ENCODE assay signal across 25 mouse cellular contexts in genomic region chr4:46586473-46586872, GRCm38 (mm10). TPM values are rescaled to one million over a fixed set of nuclear protein-coding genes. Genes with fewer than 3 reads are reported as not detected.
A peak's percentile ranks its signal among the peaks of the same experiment; 100 is the strongest.
DNase-seq lines count a peak whose midpoint lies in the region; ATAC-seq and TF ChIP-seq lines count a peak whose summit lies in the region.
"Had no signal": no experiment of that assay in that cellular context is flagged by ENCODE, and none has a peak within 500 bp of the region (broad histone marks: within the 10 kb centered on the region; RNA-seq: fewer than 3 reads in every experiment).

No protein-coding gene starts in this region.

- H3K79me2 ChIP-seq in CH12.LX (replicated peaks; ENCODE audit: control insufficient read depth, extremely low read depth, insufficient read depth, poor library complexity, severe bottlenecking), result peaks cover 65% of the 10 kb centered on the region

- DNase-seq in gastrocnemius, postnatal 4 days (ENCODE audit: low spot score in 2 of 2), result peak; percentile 3 to 5
- DNase-seq in gastrocnemius, postnatal 14 days, result no peak
- DNase-seq in kidney, postnatal 10 days, result peak; percentile 1
- no peak for DNase-seq in CH12.LX (ENCODE audit: extremely low read depth)
- DNase-seq: adrenal gland, postnatal 25 days; heart, postnatal 14 days; kidney, adult 9 months; kidney, postnatal 25 days; lung, embryonic 14.5 days; lung, postnatal 14 days; midbrain, embryonic 14.5 days; right cerebral cortex, postnatal 25 days; thymus, adult 2 months; thymus, postnatal 4 days had no signal

- no peak for TF ChIP-seq EP300 in CH12.LX (IDR thresholded peaks at IDR 0.05; ENCODE audit: low read length)

- in situ Hi-C loops in CH12.LX (cut with MboI; ENCODE audit: low pct_ligation_motif_present, low pct_unique_long_range_greater_than_20kb, low sequenced_read_pairs), result loop anchor here (5.0 kb wide), 1 partner anchor 39 kb away; no protein-coding TSS in a partner anchor

- TF ChIP-seq POLR2A in CH12.LX (IDR thresholded peaks at IDR 0.05; ENCODE audit: low read depth, low read length), result no peak

- no peak overlapping the region for H3K27ac ChIP-seq in kidney, embryonic 15.5 days
- peak overlapping the region; percentile 99 for H3K27ac ChIP-seq in CH12.LX (ENCODE audit: insufficient read depth, low read depth)
- H3K27ac ChIP-seq in intestine, embryonic 15.5 days, result peak overlapping the region; percentile 15; the same call in 1 of the 2 replicates
- H3K27ac ChIP-seq: embryonic facial prominence, embryonic 13.5 days; heart, embryonic 13.5 days; hindbrain, embryonic 13.5 days; left cerebral cortex, adult 2 months; limb, embryonic 12.5 days; liver, embryonic 15.5 days had no signal

- dilution Hi-C loops in CH12.LX (cut with MboI; ENCODE audit: extremely low pct_ligation_motif_present, extremely low pct_unique_long_range_greater_than_20kb, low sequenced_read_pairs), result no loop called here

- H3K4me2 ChIP-seq in kidney, embryonic 15.5 days, result no peak overlapping the region
- no peak overlapping the region; the same call in 1 of the 2 replicates for H3K4me2 ChIP-seq in CH12.LX (ENCODE audit: insufficient read depth, low read depth, poor library complexity, severe bottlenecking)
- no peak overlapping the region for H3K4me2 ChIP-seq in intestine, embryonic 15.5 days (replicated peaks)
- H3K4me2 ChIP-seq: embryonic facial prominence, embryonic 13.5 days; heart, embryonic 13.5 days; hindbrain, embryonic 13.5 days; limb, embryonic 12.5 days; liver, embryonic 15.5 days; lung, embryonic 14.5 days had no signal

- H3K4me1 ChIP-seq in kidney, embryonic 15.5 days, result peaks cover 22% of the 10 kb centered on the region
- H3K4me1 ChIP-seq in CH12.LX (ENCODE audit: control insufficient read depth in 1 of 2, insufficient read depth in 2 of 2), result peaks cover 49 to 80% of the 10 kb centered on the region in 2 experiments
- H3K4me1 ChIP-seq in intestine, embryonic 15.5 days (replicated peaks), result peaks cover 2% of the 10 kb centered on the region; the same call in 1 of the 2 replicates
- H3K4me1 ChIP-seq: hindbrain, embryonic 13.5 days; limb, embryonic 12.5 days had no signal

- no peak overlapping the region for H3K4me3 ChIP-seq in kidney, embryonic 15.5 days (replicated peaks)
- no peak overlapping the region for H3K4me3 ChIP-seq in CH12.LX (replicated peaks in 1 of 3; ENCODE audit: low read depth in 2 of 3, low read length in 2 of 3, poor library complexity in 1 of 3)
- no peak overlapping the region for H3K4me3 ChIP-seq in intestine, embryonic 15.5 days (replicated peaks)
- H3K4me3 ChIP-seq: embryonic facial prominence, embryonic 13.5 days; erythroblast, embryonic 14.5 days; heart, embryonic 13.5 days; hindbrain, embryonic 13.5 days; left cerebral cortex, adult 2 months; limb, embryonic 12.5 days; liver, embryonic 15.5 days had no signal

- no peaks in the 10 kb centered on the region for H3K27me3 ChIP-seq in kidney, embryonic 15.5 days
- H3K27me3 ChIP-seq in CH12.LX (replicated peaks), result no peaks in the 10 kb centered on the region
- H3K27me3 ChIP-seq in intestine, embryonic 15.5 days (replicated peaks), result no peaks in the 10 kb centered on the region
- H3K27me3 ChIP-seq: embryonic facial prominence, embryonic 13.5 days; heart, embryonic 13.5 days; hindbrain, embryonic 13.5 days; limb, embryonic 12.5 days; liver, embryonic 15.5 days had no signal

- H3K9me3 ChIP-seq in kidney, embryonic 15.5 days (replicated peaks), result 0 out of 2 replicates have a peak, but pooled peaks cover 2% of the 10 kb centered on the region
- H3K9me3 ChIP-seq in CH12.LX (replicated peaks; ENCODE audit: low read length), result no peaks in the 10 kb centered on the region
- no peaks in the 10 kb centered on the region for H3K9me3 ChIP-seq in intestine, embryonic 15.5 days
- H3K9me3 ChIP-seq: embryonic facial prominence, embryonic 13.5 days; limb, embryonic 12.5 days; liver, embryonic 15.5 days had no signal

- WGBS in kidney, embryonic 15.5 days, result 84% methylated on average over 4 of the region's 4 CpGs
- WGBS in intestine, embryonic 15.5 days, result 81% methylated on average over 4 of the region's 4 CpGs

- intact Hi-C loops in gastrocnemius, postnatal 14 days (cut with DNase I; ENCODE audit: low total_unique reads), result no loop called here

- TF ChIP-seq RAD21 in CH12.LX (IDR thresholded peaks at IDR 0.05; ENCODE audit: low read depth, low read length), result no peak

- no peaks in the 10 kb centered on the region for H3K36me3 ChIP-seq in kidney, embryonic 15.5 days
- peaks cover 38 to 42% of the 10 kb centered on the region in 2 experiments for H3K36me3 ChIP-seq in CH12.LX (replicated peaks in 1 of 2; ENCODE audit: control insufficient read depth in 1 of 2, insufficient read depth in 1 of 2, low read length in 1 of 2)
- H3K36me3 ChIP-seq in intestine, embryonic 15.5 days, result no peaks in the 10 kb centered on the region
- H3K36me3 ChIP-seq: embryonic facial prominence, embryonic 13.5 days; heart, embryonic 13.5 days; hindbrain, embryonic 13.5 days; limb, embryonic 12.5 days; liver, embryonic 15.5 days had no signal

- TF ChIP-seq CTCF in CH12.LX (conservative IDR thresholded peaks at IDR 0.05 in 1 of 2, IDR thresholded peaks at IDR 0.05 in 1 of 2; ENCODE audit: low read depth in 2 of 2, low read length in 2 of 2), result no peak

- ATAC-seq in kidney, embryonic 15.5 days (replicated peaks; ENCODE audit: low FRiP score), result no peak
- ATAC-seq in intestine, embryonic 15.5 days, result no peak
- ATAC-seq in erythroblast, adult 5-6 weeks (replicated peaks; ENCODE audit: low FRiP score, poor library complexity, severe bottlenecking), result no peak
- ATAC-seq: forebrain, embryonic 16.5 days had no signal

- H3K9ac ChIP-seq in kidney, embryonic 15.5 days, result no peak overlapping the region
- H3K9ac ChIP-seq in CH12.LX (ENCODE audit: insufficient read depth, low read depth), result no peak overlapping the region
- H3K9ac ChIP-seq in intestine, embryonic 15.5 days, result no peak overlapping the region
- H3K9ac ChIP-seq: embryonic facial prominence, embryonic 13.5 days; heart, embryonic 13.5 days; hindbrain, embryonic 13.5 days; limb, embryonic 12.5 days; liver, embryonic 15.5 days; lung, embryonic 14.5 days had no signal

TF ChIP-seq in CH12.LX, 34 proteins besides CTCF, POLR2A, EP300 and RAD21:
- TF ChIP-seq HCFC1 (IDR thresholded peaks at IDR 0.05; ENCODE audit: low read depth, low read length) (no peak), MAZ (IDR thresholded peaks at IDR 0.05; ENCODE audit: low read depth, low read length) (no peak), MAX (IDR thresholded peaks at IDR 0.05; ENCODE audit: low read length) (no peak), USF2 (conservative IDR thresholded peaks at IDR 0.05; ENCODE audit: low read depth, low read length) (no peak), USF1 (IDR thresholded peaks at IDR 0.05; ENCODE audit: low read depth, low read length) (no peak), JUND (conservative IDR thresholded peaks at IDR 0.05; ENCODE audit: low read depth, low read length) (no peak), UBTF (IDR thresholded peaks at IDR 0.05; ENCODE audit: low read depth, low read length) (no peak), BHLHE40 (IDR thresholded peaks at IDR 0.05; ENCODE audit: low read depth, low read length) (no peak), ZMIZ1 (IDR thresholded peaks at IDR 0.05; ENCODE audit: low read depth, low read length) (no peak), SIN3A (IDR thresholded peaks at IDR 0.05; ENCODE audit: low read length) (no peak), ZKSCAN1 (IDR thresholded peaks at IDR 0.05; ENCODE audit: borderline replicate concordance, low read depth, low read length) (no peak), SMC3 (IDR thresholded peaks at IDR 0.05; ENCODE audit: low read depth, low read length) (no peak), GABPA (IDR thresholded peaks at IDR 0.05; ENCODE audit: insufficient replicate concordance, low read depth, low read length) (no peak), RCOR1 (conservative IDR thresholded peaks at IDR 0.05; ENCODE audit: low read depth, low read length) (no peak), ELF1 (IDR thresholded peaks at IDR 0.05; ENCODE audit: low read depth, low read length) (no peak), ZC3H11A (IDR thresholded peaks at IDR 0.05; ENCODE audit: low read depth, low read length) (no peak), MAFK (IDR thresholded peaks at IDR 0.05; ENCODE audit: insufficient replicate concordance, low read length) (no peak), MYC (IDR thresholded peaks at IDR 0.05; ENCODE audit: low read depth, low read length) (no peak), MEF2A (IDR thresholded peaks at IDR 0.05; ENCODE audit: borderline replicate concordance, low read depth, low read length) (no peak), E2F4 (IDR thresholded peaks at IDR 0.05; ENCODE audit: insufficient replicate concordance, low read depth, low read length) (no peak)

RNA-seq across cellular contexts. Expression of gene Coro2a, which starts 15.5 kb away (rescaled TPM):
- under 1 TPM; 0.80 to 0.81 TPM for total RNA-seq in gastrocnemius, postnatal 4 days (2021)
- total RNA-seq in gastrocnemius, postnatal 14 days (2021), result under 1 TPM; 0.27 to 0.66 TPM
- 4.8 and 6.0 TPM in 2 replicates for polyA plus RNA-seq in kidney, embryonic 15.5 days (2015; fragmentation: Nextera tagmentation; extraction: Ambion mirVana)
- total RNA-seq in CH12.LX (2012; rRNA removed), result 71.4 and 129 TPM in 2 replicates
- total RNA-seq in CH12.LX (2014; rRNA removed), result 23.3 and 24.6 TPM in 2 replicates
- polyA plus RNA-seq in CH12.LX (2012; ENCODE audit: insufficient read length, low read depth), result 152 and 223 TPM in 2 replicates
- 66.0 and 68.3 TPM in 2 replicates for polyA plus RNA-seq in intestine, embryonic 15.5 days (2015; fragmentation: Nextera tagmentation; extraction: Ambion mirVana)
- total RNA-seq in erythroblast, adult 5-6 weeks (2015; ENCODE audit: low replicate concordance), result 6.7 and 18.6 TPM in 2 replicates
- total RNA-seq in erythroblast, adult 5-6 weeks (2017; ENCODE audit: low replicate concordance), result 4.3 and 5.6 TPM in 2 replicates

RNA-seq across cellular contexts. Expression of gene Trim14, which starts 50.5 kb away (rescaled TPM):
- total RNA-seq in gastrocnemius, postnatal 4 days (2021), result 1 to 10 TPM; 1.5 to 3.1 TPM
- total RNA-seq in gastrocnemius, postnatal 14 days (2021), result under 1 TPM; 0.66 to 0.93 TPM
- polyA plus RNA-seq in kidney, embryonic 15.5 days (2015; fragmentation: Nextera tagmentation; extraction: Ambion mirVana), result 1.8 and 2.7 TPM in 2 replicates
- 24.4 and 26.5 TPM in 2 replicates for total RNA-seq in CH12.LX (2012; rRNA removed)
- total RNA-seq in CH12.LX (2014; rRNA removed), result 11.6 and 13.8 TPM in 2 replicates
- 26.0 and 35.4 TPM in 2 replicates for polyA plus RNA-seq in CH12.LX (2012; ENCODE audit: insufficient read length, low read depth)
- polyA plus RNA-seq in intestine, embryonic 15.5 days (2015; fragmentation: Nextera tagmentation; extraction: Ambion mirVana), result 11.4 and 12.6 TPM in 2 replicates
- total RNA-seq in erythroblast, adult 5-6 weeks (2015; ENCODE audit: low replicate concordance), result 1.0 and 16.5 TPM in 2 replicates
- 3.8 and 6.5 TPM in 2 replicates for total RNA-seq in erythroblast, adult 5-6 weeks (2017; ENCODE audit: low replicate concordance)

Comparison
In these comparisons a context has a peak if more than half of its experiments do, and no peak if none do; other contexts are left out.
1. DNase-seq: peak in gastrocnemius, postnatal 4 days (2 of 2) and kidney, postnatal 10 days (single experiment); none in gastrocnemius, postnatal 14 days (single experiment) and CH12.LX (single experiment).